Mouse (Mus musculus): Measurements from ENCODE around the gene Gtpbp3.
A peak's percentile ranks its signal among the peaks of the same experiment; 100 is the strongest.

The Gtpbp3 gene

GRCm38 (mm10) chr8:71487691-71488445, at the start of gene Gtpbp3:
Gene Gtpbp3 (plus strand): TSS chr8:71488103.
- no peak for DNase-seq (ENCODE audit: low spot score)

GRCm38 (mm10) chr8:71441404-71441803, 46.5 kb upstream of the Gtpbp3 start:
- no peak for DNase-seq (ENCODE audit: low spot score)

GRCm38 (mm10) chr8:71445096-71445495, 42.8 kb upstream of the Gtpbp3 start:
- no peak for DNase-seq (ENCODE audit: low spot score)

- no peak for DNase-seq (ENCODE audit: low spot score)
Measured at GRCm38 (mm10) chr8:71451337-71451736, 36.6 kb upstream of the Gtpbp3 start.

GRCm38 (mm10) chr8:71451777-71452176, 36.1 kb upstream of the Gtpbp3 start:
- no peak for DNase-seq (ENCODE audit: low spot score)

GRCm38 (mm10) chr8:71452669-71453068, 35.2 kb upstream of the Gtpbp3 start:
- no peak for DNase-seq (ENCODE audit: low spot score)

GRCm38 (mm10) chr8:71454668-71455067, 33.2 kb upstream of the Gtpbp3 start:
- DNase-seq (ENCODE audit: low spot score) = no peak

GRCm38 (mm10) chr8:71456906-71457305, 31.0 kb upstream of the Gtpbp3 start:
- no peak for DNase-seq (ENCODE audit: low spot score)

GRCm38 (mm10) chr8:71457659-71458270, 30.1 kb upstream of the Gtpbp3 start:
- no peak for DNase-seq (ENCODE audit: low spot score)

- DNase-seq (ENCODE audit: low spot score) = no peak
Measured at GRCm38 (mm10) chr8:71460716-71461115, 27.2 kb upstream of the Gtpbp3 start.

- no peak for DNase-seq (ENCODE audit: low spot score)
Measured at GRCm38 (mm10) chr8:71461152-71461840, 26.6 kb upstream of the Gtpbp3 start.

- DNase-seq (ENCODE audit: low spot score) = no peak
Measured at GRCm38 (mm10) chr8:71462191-71462590, 25.7 kb upstream of the Gtpbp3 start.

GRCm38 (mm10) chr8:71462786-71463185, 25.1 kb upstream of the Gtpbp3 start:
- DNase-seq (ENCODE audit: low spot score) = no peak

GRCm38 (mm10) chr8:71463188-71464033, 24.5 kb upstream of the Gtpbp3 start, which contains the start of gene Abhd8:
Gene Abhd8 (minus strand): TSS chr8:71463655.
- DNase-seq (ENCODE audit: low spot score) = peak; percentile 98

- DNase-seq (ENCODE audit: low spot score) = peak; percentile 100
Measured at GRCm38 (mm10) chr8:71464513-71465500, 23.1 kb upstream of the Gtpbp3 start, which contains the start of gene Mrpl34. Gene Mrpl34 (plus strand): TSS chr8:71464959.

- no peak for DNase-seq (ENCODE audit: low spot score)
Measured at GRCm38 (mm10) chr8:71465733-71466132, 22.2 kb upstream of the Gtpbp3 start.

GRCm38 (mm10) chr8:71466198-71466597, 21.7 kb upstream of the Gtpbp3 start:
- DNase-seq (ENCODE audit: low spot score) = no peak

- DNase-seq (ENCODE audit: low spot score) = no peak
Measured at GRCm38 (mm10) chr8:71467201-71467600, 20.7 kb upstream of the Gtpbp3 start.

- no peak for DNase-seq (ENCODE audit: low spot score)
Measured at GRCm38 (mm10) chr8:71468001-71468400, 19.9 kb upstream of the Gtpbp3 start.

- DNase-seq (ENCODE audit: low spot score) = peak; percentile 96
Measured at GRCm38 (mm10) chr8:71468916-71469315, 19.0 kb upstream of the Gtpbp3 start, which contains the start of gene Dda1. Gene Dda1 (plus strand): TSS chr8:71469199.

GRCm38 (mm10) chr8:71469411-71469810, 18.5 kb upstream of the Gtpbp3 start:
- DNase-seq (ENCODE audit: low spot score) = no peak

Data from layer of hippocampus, adult 9-10 months (tissue).